Mouse (Mus musculus): ENCODE measurements around the gene Btbd35f19. TPM values are rescaled to one million over a fixed set of nuclear protein-coding genes. Genes with fewer than 3 reads are reported as not detected.
"Not testable (repeated sequence)": the region's sequence is repeated elsewhere in the genome, so short reads cannot be mapped to it uniquely, and the experiment has no call there.

Btbd35f19 gene
- polyA plus RNA-seq (2014; fragmentation: Nextera tagmentation; extraction: Ambion mirVana), result not detected in 2 replicates

- H3K9ac ChIP-seq (ENCODE audit: low read depth, low read length); H3K9me3 ChIP-seq (ENCODE audit: control insufficient read depth, low read length); H3K27me3 ChIP-seq (ENCODE audit: control insufficient read depth, insufficient read depth, low read length); H3K27ac ChIP-seq (ENCODE audit: low read depth, low read length); H3K4me1 ChIP-seq (ENCODE audit: control insufficient read depth, insufficient read depth, low read length); ATAC-seq (ENCODE audit: low FRiP score, low TSS enrichment); H3K36me3 ChIP-seq (ENCODE audit: control insufficient read depth, insufficient read depth, low read length); H3K4me3 ChIP-seq (ENCODE audit: low read length); H3K4me2 ChIP-seq (replicated peaks; ENCODE audit: low read depth, low read length): not testable (repeated sequence)
- WGBS, result no CpG with 5 or more reads among the region's 4 CpGs
These were observed at the start of gene Btbd35f19 for GRCm38 (mm10) chrX:31383818-31384217. Btbd35f19 (minus strand) TSS chrX:31383918.

GRCm38 (mm10) chrX:31341924-31342323 is 41.8 kb downstream of the Btbd35f19 start:
- H3K36me3 ChIP-seq (ENCODE audit: control insufficient read depth, insufficient read depth, low read length); H3K27ac ChIP-seq (ENCODE audit: low read depth, low read length); H3K9ac ChIP-seq (ENCODE audit: low read depth, low read length); H3K4me2 ChIP-seq (replicated peaks; ENCODE audit: low read depth, low read length); ATAC-seq (ENCODE audit: low FRiP score, low TSS enrichment); H3K4me1 ChIP-seq (ENCODE audit: control insufficient read depth, insufficient read depth, low read length); H3K4me3 ChIP-seq (ENCODE audit: low read length); H3K9me3 ChIP-seq (ENCODE audit: control insufficient read depth, low read length); H3K27me3 ChIP-seq (ENCODE audit: control insufficient read depth, insufficient read depth, low read length): not testable (repeated sequence)
- 96% methylated on average over 2 of the region's 4 CpGs for WGBS

- not testable (repeated sequence) for H3K4me2 ChIP-seq (replicated peaks; ENCODE audit: low read depth, low read length); H3K4me3 ChIP-seq (ENCODE audit: low read length); H3K27ac ChIP-seq (ENCODE audit: low read depth, low read length); H3K36me3 ChIP-seq (ENCODE audit: control insufficient read depth, insufficient read depth, low read length); ATAC-seq (ENCODE audit: low FRiP score, low TSS enrichment); H3K4me1 ChIP-seq (ENCODE audit: control insufficient read depth, insufficient read depth, low read length); H3K9ac ChIP-seq (ENCODE audit: low read depth, low read length); H3K27me3 ChIP-seq (ENCODE audit: control insufficient read depth, insufficient read depth, low read length); H3K9me3 ChIP-seq (ENCODE audit: control insufficient read depth, low read length)
- WGBS, result no CpG with 5 or more reads among the region's 4 CpGs
These were observed 47.6 kb downstream of the Btbd35f19 start, which contains the start of gene Btbd35f26 for GRCm38 (mm10) chrX:31336154-31336553. Btbd35f26 (plus strand) TSS chrX:31336454.

Other genes starting within 250 kb of the Btbd35f19 start
- gene Spin2f, start 130.0 kb downstream of the Btbd35f19 start, polyA plus RNA-seq (2014; fragmentation: Nextera tagmentation; extraction: Ambion mirVana), result not detected in 2 replicates
- not detected in 2 replicates for gene Btbd35f26, start 47.5 kb downstream of the Btbd35f19 start, polyA plus RNA-seq (2014; fragmentation: Nextera tagmentation; extraction: Ambion mirVana)
- not detected in 2 replicates for gene Gm21883, start 190.4 kb upstream of the Btbd35f19 start, polyA plus RNA-seq (2014; fragmentation: Nextera tagmentation; extraction: Ambion mirVana)
- gene Spin2e, start 235.0 kb upstream of the Btbd35f19 start, polyA plus RNA-seq (2014; fragmentation: Nextera tagmentation; extraction: Ambion mirVana), result not detected in 2 replicates